15 mouse cellular contexts compared by ENCODE assay signal in the genomic region with DNA sequence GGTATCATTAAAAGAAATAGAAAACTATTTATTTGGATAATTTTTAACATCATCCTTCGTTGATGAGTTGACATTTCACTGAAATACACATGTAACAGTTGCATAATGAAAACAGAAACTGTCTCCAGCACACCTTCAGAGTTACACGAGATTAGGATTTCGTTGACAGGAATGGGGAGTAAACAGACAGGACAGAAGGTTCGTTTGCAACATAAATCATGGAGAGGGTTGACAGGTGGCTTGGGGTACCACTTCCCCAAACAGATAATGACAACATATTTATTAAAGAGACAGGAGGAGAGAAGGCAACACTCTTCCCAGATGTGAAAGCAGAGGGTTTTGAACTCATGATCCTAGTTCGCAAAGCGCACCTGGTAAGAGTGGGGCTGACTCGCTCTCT. TPM values are rescaled to one million over a fixed set of nuclear protein-coding genes. Genes with fewer than 3 reads are reported as not detected.
"Had no signal": no experiment of that assay in that cellular context is flagged by ENCODE, and none has a peak within 500 bp of the region (broad histone marks: within the 10 kb centered on the region; RNA-seq: fewer than 3 reads in every experiment).

No protein-coding gene starts in this region.

- H3K9ac ChIP-seq: liver, embryonic 15.5 days; midbrain, embryonic 12.5 days had no signal

- H3K4me2 ChIP-seq: liver, embryonic 11.5 days; liver, embryonic 15.5 days; midbrain, embryonic 12.5 days had no signal

- ATAC-seq: inflammation-experienced regulatory T-cells, adult 6 months; intestine, postnatal 0 days had no signal

- H3K4me1 ChIP-seq: limb, embryonic 10.5 days; liver, embryonic 15.5 days had no signal

- DNase-seq: kidney, adult 8-10 months; kidney, postnatal 10 days; kidney, postnatal 4 days; lung, adult 2 months; right cerebral cortex, adult 18-20 months; right cerebral cortex, postnatal 25 days; thymus, postnatal 36 days had no signal

- H3K27me3 ChIP-seq: liver, embryonic 15.5 days; midbrain, embryonic 12.5 days had no signal

- H3K36me3 ChIP-seq: limb, embryonic 10.5 days; liver, embryonic 15.5 days; midbrain, embryonic 12.5 days had no signal

- H3K9me3 ChIP-seq: limb, embryonic 10.5 days; liver, embryonic 15.5 days; midbrain, embryonic 12.5 days had no signal

- H3K4me3 ChIP-seq: layer of hippocampus, adult 2 months; limb, embryonic 10.5 days; liver, embryonic 15.5 days; midbrain, embryonic 12.5 days had no signal

- H3K27ac ChIP-seq: layer of hippocampus, adult 2 months; limb, embryonic 10.5 days; liver, embryonic 15.5 days; macrophage; midbrain, embryonic 12.5 days had no signal

RNA-seq across cellular contexts. Expression of gene Il17rb, which starts 46.2 kb away (rescaled TPM):
- polyA plus RNA-seq: macrophage had no signal
